Mouse (Mus musculus) myocyte (in vitro differentiated cells): ENCODE results near the gene E2f3.

ENCODE experiments used
- E2F4 ChIP-seq: IDR thresholded peaks from one replicate; pipeline ENCODE4 v1.6.1; 2011; ENCODE audit warnings: mild to moderate bottlenecking, control low read depth, moderate library complexity; ENCODE audit not compliant: insufficient read depth
- MAX ChIP-seq: IDR thresholded peaks from one replicate; pipeline ENCODE4 v1.6.1; 2011; ENCODE audit warnings: low read depth, mild to moderate bottlenecking, control low read depth
- MYOD1 ChIP-seq, 3 experiments: IDR thresholded peaks; one replicate each; pipeline ENCODE4 v1.6.1; 2011; ENCODE audit warnings: control low read depth in 2 of 3, low read depth in 2 of 3, mild to moderate bottlenecking in 2 of 3, moderate library complexity in 1 of 3; ENCODE audit not compliant: insufficient read length in 2 of 3, control insufficient read depth in 1 of 3
- MYOG ChIP-seq, 3 experiments: IDR thresholded peaks; one replicate each; pipeline ENCODE4 v1.6.1; 2011; ENCODE audit warnings: control low read depth in 2 of 3, low read depth in 2 of 3, mild to moderate bottlenecking in 2 of 3; ENCODE audit not compliant: insufficient read length in 2 of 3, control insufficient read depth in 1 of 3, insufficient read depth in 1 of 3
- POLR2A ChIP-seq: IDR thresholded peaks from one replicate; pipeline ENCODE4 v1.6.1; 2011; ENCODE audit warnings: low read depth, mild to moderate bottlenecking, control low read depth, moderate library complexity; ENCODE audit not compliant: insufficient read length
- POLR2AphosphoS2 ChIP-seq: IDR thresholded peaks from one replicate; pipeline ENCODE4 v1.6.1; 2011; ENCODE audit warnings: low read depth, control low read depth; ENCODE audit not compliant: insufficient read length
- TCF3 ChIP-seq: IDR thresholded peaks from one replicate; pipeline ENCODE4 v1.6.1; 2011; ENCODE audit warnings: low read depth, control low read depth; ENCODE audit not compliant: insufficient read length
- USF1 ChIP-seq: IDR thresholded peaks from one replicate; pipeline ENCODE4 v1.6.1; 2011; ENCODE audit warnings: low read depth, mild to moderate bottlenecking, control low read depth, moderate library complexity

- no peak for TF ChIP-seq POLR2A
- no peak for TF ChIP-seq MAX
- TF ChIP-seq E2F4: no peak
- TF ChIP-seq USF1: no peak
- TF ChIP-seq MYOG (IDR thresholded peaks at IDR 0.05; ENCODE audit: control insufficient read depth in 1 of 3, insufficient read depth in 1 of 3, insufficient read length in 2 of 3, low read depth in 2 of 3): no peak
- TF ChIP-seq MYOD1 (IDR thresholded peaks at IDR 0.05; ENCODE audit: control insufficient read depth in 1 of 3, insufficient read length in 2 of 3, low read depth in 2 of 3): no peak
- no peak for TF ChIP-seq POLR2AphosphoS2
- no peak for TF ChIP-seq TCF3
Observed at GRCm38 (mm10) chr13:29960416-29960815, 25.4 kb downstream of the E2f3 start.
